Mouse (Mus musculus) embryonic facial prominence, embryonic 13.5 days (tissue): Measurements from ENCODE around the gene Sec63. TPM values are rescaled to one million over a fixed set of nuclear protein-coding genes. Genes with fewer than 3 reads are reported as not detected.

Source experiments
- ATAC-seq: fragments of 200-750 bp; cut with Nextera tagmentation; 2 replicates; pipeline ENCODE4 v1.8.0; 2017; ENCODE audit warnings: low read depth; ENCODE audit not compliant: insufficient number of reproducible peaks, insufficient read depth, low FRiP score, low TSS enrichment
- H3K27ac ChIP-seq: fragments of 300-500 bp; sonication (generic); 2 replicates; pipeline ENCODE4 v1.5.1; 2015; ENCODE audit warnings: moderate library complexity, mild to moderate bottlenecking, inconsistent platforms
- H3K27me3 ChIP-seq: fragments of 300-500 bp; sonication (generic); 2 replicates; pipeline ENCODE4 v1.6.1; 2015; ENCODE audit warnings: mild to moderate bottlenecking, inconsistent platforms
- H3K36me3 ChIP-seq: fragments of 300-500 bp; sonication (generic); 2 replicates; pipeline ENCODE4 v1.6.1; 2015; ENCODE audit warnings: mild to moderate bottlenecking, inconsistent platforms
- H3K4me1 ChIP-seq: fragments of 300-500 bp; sonication (generic); 2 replicates; pipeline ENCODE4 v1.6.1; 2015; ENCODE audit warnings: inconsistent platforms
- H3K4me2 ChIP-seq: fragments of 300-500 bp; sonication (generic); 2 replicates; pipeline ENCODE4 v1.6.1; 2015; ENCODE audit warnings: moderate library complexity, mild to moderate bottlenecking, inconsistent platforms
- H3K4me3 ChIP-seq: fragments of 300-500 bp; sonication (generic); 2 replicates; pipeline ENCODE4 v1.5.1; 2015; ENCODE audit warnings: mild to moderate bottlenecking, inconsistent platforms
- H3K9ac ChIP-seq: fragments of 300-500 bp; sonication (generic); 2 replicates; pipeline ENCODE4 v1.6.1; 2015; ENCODE audit warnings: mild to moderate bottlenecking, inconsistent platforms
- H3K9me3 ChIP-seq: fragments of 300-500 bp; sonication (generic); 2 replicates; pipeline ENCODE4 v1.6.1; 2016; ENCODE audit warnings: inconsistent platforms
- WGBS: fragments of 180-500 bp; shearing (Covaris S2); methylation state at CpG from one replicate; pipeline ENCODE4 v1.1.7; 2015; ENCODE audit warnings: mixed read lengths; 5-methylcytosine and 5-hydroxymethylcytosine counted together
- polyA plus RNA-seq: library from polyadenylated mRNA; unstranded; fragments of >200 nt; fragmentation: Nextera tagmentation; extraction: Ambion mirVana; gene quantifications from 2 replicates; pipeline ENCODE4 v1.2.1, GENCODE M21; 2015

The Sec63 gene
- polyA plus RNA-seq, 1 experiment from 2014 or later, result 25.1 TPM

GRCm38 (mm10) chr10:42854838-42855237 is 93.5 kb downstream of the Sec63 start:
- H3K9ac ChIP-seq, result no peak overlapping the region
- H3K4me3 ChIP-seq, result no peak overlapping the region
- H3K27ac ChIP-seq, result no peak overlapping the region
- 58% methylated on average over 4 of the region's 4 CpGs for WGBS
- H3K9me3 ChIP-seq, result peaks cover 6% of the 10 kb centered on the region; the same call in 1 of the 2 replicates
- H3K4me1 ChIP-seq, result peaks cover 15% of the 10 kb centered on the region
- no peaks in the 10 kb centered on the region for H3K27me3 ChIP-seq
- H3K4me2 ChIP-seq, result no peak overlapping the region
- H3K36me3 ChIP-seq, result no peaks in the 10 kb centered on the region
- ATAC-seq, result no peak

GRCm38 (mm10) chr10:42855250-42855649 is 94.0 kb downstream of the Sec63 start:
- Histone ChIP-seq H3K27me3 (no peaks in the 10 kb centered on the region), H3K4me3 (no peak overlapping the region), H3K4me1 (peaks cover 19% of the 10 kb centered on the region), H3K4me2 (no peak overlapping the region), H3K36me3 (no peaks in the 10 kb centered on the region), H3K27ac (no peak overlapping the region), H3K9me3 (peaks cover 6% of the 10 kb centered on the region; the same call in 1 of the 2 replicates), H3K9ac (no peak overlapping the region)
- WGBS, result 22% methylated on average over 5 of the region's 5 CpGs
- ATAC-seq, result no peak

GRCm38 (mm10) chr10:42856574-42856973 is 95.3 kb downstream of the Sec63 start:
- Histone ChIP-seq H3K9me3 (peaks cover 6% of the 10 kb centered on the region; the same call in 1 of the 2 replicates), H3K4me3 (no peak overlapping the region), H3K27ac (no peak overlapping the region), H3K4me2 (no peak overlapping the region), H3K36me3 (no peaks in the 10 kb centered on the region), H3K9ac (no peak overlapping the region), H3K27me3 (no peaks in the 10 kb centered on the region), H3K4me1 (peaks cover 25% of the 10 kb centered on the region)
- no peak for ATAC-seq
- 94% methylated on average over 9 of the region's 9 CpGs for WGBS

GRCm38 (mm10) chr10:42857021-42857420 is 95.7 kb downstream of the Sec63 start:
- Histone ChIP-seq H3K36me3 (no peaks in the 10 kb centered on the region), H3K4me3 (no peak overlapping the region), H3K27ac (no peak overlapping the region), H3K9ac (no peak overlapping the region), H3K4me2 (no peak overlapping the region), H3K4me1 (peaks cover 27% of the 10 kb centered on the region), H3K27me3 (no peaks in the 10 kb centered on the region), H3K9me3 (peaks cover 6% of the 10 kb centered on the region; the same call in 1 of the 2 replicates)
- WGBS, result 85% methylated on average over 2 of the region's 2 CpGs
- no peak for ATAC-seq

- ATAC-seq, result no peak
- 19% methylated on average over 2 of the region's 2 CpGs for WGBS
- Histone ChIP-seq H3K27me3 (no peaks in the 10 kb centered on the region), H3K4me2 (peak overlapping the region; percentile 59), H3K4me1 (peaks cover 45% of the 10 kb centered on the region), H3K9ac (peak overlapping the region; percentile 16; the same call in 1 of the 2 replicates), H3K27ac (peak overlapping the region; percentile 52; the same call in 1 of the 2 replicates), H3K36me3 (no peaks in the 10 kb centered on the region), H3K9me3 (no peaks in the 10 kb centered on the region), H3K4me3 (peak overlapping the region; percentile 30; the same call in 1 of the 2 replicates)
These were observed 98.5 kb downstream of the Sec63 start for GRCm38 (mm10) chr10:42859781-42860158.

GRCm38 (mm10) chr10:42860159-42860911 is 99.0 kb downstream of the Sec63 start, which contains the start of gene Scml4:
Gene Scml4, plus strand, starts transcription at chr10:42860370.
- H3K27ac ChIP-seq, result peak within 1 kb of the TSS; percentile 52
- H3K4me1 ChIP-seq, result peaks cover 45% of the 10 kb centered on the region
- H3K27me3 ChIP-seq, result no peaks in the 10 kb centered on the region
- H3K9ac ChIP-seq, result peak within 1 kb of the TSS; percentile 16; the same call in 1 of the 2 replicates
- H3K36me3 ChIP-seq, result no peaks in the 10 kb centered on the region
- no peaks in the 10 kb centered on the region for H3K9me3 ChIP-seq
- peak within 1 kb of the TSS; percentile 59 for H3K4me2 ChIP-seq
- WGBS, result 25% methylated on average over 17 of the region's 17 CpGs
- peak within 1 kb of the TSS; percentile 30 for H3K4me3 ChIP-seq
- 0 out of 2 replicates have a peak, but pooled peaks have one; percentile 56 for ATAC-seq

- no peak overlapping the region for H3K9ac ChIP-seq
- no peaks in the 10 kb centered on the region for H3K9me3 ChIP-seq
- 79% methylated on average over 7 of the region's 7 CpGs for WGBS
- H3K4me3 ChIP-seq, result no peak overlapping the region
- no peak for ATAC-seq
- H3K27me3 ChIP-seq, result no peaks in the 10 kb centered on the region
- H3K27ac ChIP-seq, result no peak overlapping the region
- H3K4me2 ChIP-seq, result no peak overlapping the region
- no peaks in the 10 kb centered on the region for H3K36me3 ChIP-seq
- peaks cover 43% of the 10 kb centered on the region for H3K4me1 ChIP-seq
These were observed 100.2 kb downstream of the Sec63 start for GRCm38 (mm10) chr10:42861446-42861845.

GRCm38 (mm10) chr10:42862102-42862740 is 100.9 kb downstream of the Sec63 start:
- no peaks in the 10 kb centered on the region for H3K9me3 ChIP-seq
- peak overlapping the region; percentile 45 for H3K4me2 ChIP-seq
- ATAC-seq, result no peak
- no peaks in the 10 kb centered on the region for H3K36me3 ChIP-seq
- H3K27me3 ChIP-seq, result no peaks in the 10 kb centered on the region
- 0 out of 2 replicates have a peak overlapping the region, but pooled peaks have one; percentile 14 for H3K4me3 ChIP-seq
- 53% methylated on average over 13 of the region's 13 CpGs for WGBS
- H3K4me1 ChIP-seq, result peaks cover 43% of the 10 kb centered on the region
- no peak overlapping the region for H3K9ac ChIP-seq
- no peak overlapping the region for H3K27ac ChIP-seq

GRCm38 (mm10) chr10:42862806-42863205 is 101.5 kb downstream of the Sec63 start:
- Histone ChIP-seq H3K36me3 (no peaks in the 10 kb centered on the region), H3K4me3 (no peak overlapping the region), H3K4me1 (peaks cover 43% of the 10 kb centered on the region), H3K9ac (no peak overlapping the region), H3K4me2 (peak overlapping the region; percentile 45), H3K27ac (no peak overlapping the region), H3K27me3 (no peaks in the 10 kb centered on the region), H3K9me3 (no peaks in the 10 kb centered on the region)
- ATAC-seq, result no peak
- 66% methylated on average over 4 of the region's 4 CpGs for WGBS

- H3K9ac ChIP-seq, result peak overlapping the region; percentile 18; the same call in 1 of the 2 replicates
- peaks cover 43% of the 10 kb centered on the region for H3K4me1 ChIP-seq
- whole genome bisulfite sequencing, result 43% methylated on average over 31 of the region's 31 CpGs
These were observed 102.5 kb downstream of the Sec63 start for GRCm38 (mm10) chr10:42863621-42864391.

GRCm38 (mm10) chr10:42864696-42865095 is 103.4 kb downstream of the Sec63 start:
- no peaks in the 10 kb centered on the region for H3K9me3 ChIP-seq
- peak overlapping the region; percentile 44; the same call in 1 of the 2 replicates for H3K27ac ChIP-seq
- H3K4me2 ChIP-seq, result peak overlapping the region; percentile 55
- WGBS, result 32% methylated on average over 5 of the region's 5 CpGs
- no peaks in the 10 kb centered on the region for H3K36me3 ChIP-seq
- H3K9ac ChIP-seq, result peak overlapping the region; percentile 18; the same call in 1 of the 2 replicates
- H3K27me3 ChIP-seq, result no peaks in the 10 kb centered on the region
- no peak overlapping the region for H3K4me3 ChIP-seq
- no peak for ATAC-seq
- peaks cover 38% of the 10 kb centered on the region for H3K4me1 ChIP-seq

More at GRCm38 (mm10) chr10:42863621-42864391, 102.5 kb downstream of the Sec63 start:
- Histone ChIP-seq H3K9me3 (no peaks in the 10 kb centered on the region), H3K4me2 (peak overlapping the region; percentile 55), H3K4me3 (peak overlapping the region; percentile 35), H3K27ac (0 out of 2 replicates have a peak overlapping the region, but pooled peaks have one; percentile 44), H3K36me3 (no peaks in the 10 kb centered on the region), H3K27me3 (no peaks in the 10 kb centered on the region)
- ATAC-seq, result no peak
